Mouse (Mus musculus) bone marrow macrophage, adult 2 months (primary cell): ENCODE data around the gene Spag16.

Experiments used
- CTCF ChIP-seq: IDR thresholded peaks from 2 replicates; pipeline ENCODE4 v1.5.1; 2012; ENCODE audit warnings: low read depth, mild to moderate bottlenecking, low read length, moderate library complexity
- POLR2A ChIP-seq: IDR thresholded peaks from 2 replicates; pipeline ENCODE4 v1.6.1; 2012; ENCODE audit warnings: mild to moderate bottlenecking, low read depth, low read length, borderline replicate concordance

- TF ChIP-seq CTCF (no peak), POLR2A (no peak)
Measured at GRCm38 (mm10) chr1:69785129-69785528, 41.6 kb upstream of the Spag16 start.
